13 mouse cellular contexts compared by ENCODE assay signal in genomic region chr9:75264008-75264718, GRCm38 (mm10). TPM values are rescaled to one million over a fixed set of nuclear protein-coding genes. Genes with fewer than 3 reads are reported as not detected.
DNase-seq lines count a peak whose midpoint lies in the region; ATAC-seq lines count a peak whose summit lies in the region.
"Had no signal": no experiment of that assay in that cellular context is flagged by ENCODE, and none has a peak within 500 bp of the region (broad histone marks: within the 10 kb centered on the region; RNA-seq: fewer than 3 reads in every experiment).

No protein-coding gene starts in this region.

- H3K4me1 ChIP-seq in limb, embryonic 11.5 days (ENCODE audit: control insufficient read depth, insufficient read depth, low read length) = peaks cover 8% of the 10 kb centered on the region
- H3K4me1 ChIP-seq in limb, embryonic 10.5 days = peaks cover 29% of the 10 kb centered on the region
- peaks cover 22% of the 10 kb centered on the region for H3K4me1 ChIP-seq in liver, embryonic 13.5 days (replicated peaks)

- no peak overlapping the region for H3K4me2 ChIP-seq in limb, embryonic 11.5 days (ENCODE audit: low read depth, severe bottlenecking)
- no peak overlapping the region for H3K4me2 ChIP-seq in liver, embryonic 13.5 days
- H3K4me2 ChIP-seq: embryonic facial prominence, embryonic 12.5 days; midbrain, embryonic 12.5 days had no signal

- no peaks in the 10 kb centered on the region for H3K36me3 ChIP-seq in limb, embryonic 11.5 days (ENCODE audit: control insufficient read depth, insufficient read depth, low read length)
- no peaks in the 10 kb centered on the region for H3K36me3 ChIP-seq in limb, embryonic 10.5 days
- no peaks in the 10 kb centered on the region for H3K36me3 ChIP-seq in liver, embryonic 13.5 days
- H3K36me3 ChIP-seq: embryonic facial prominence, embryonic 12.5 days; G1E; midbrain, embryonic 12.5 days had no signal

- H3K27me3 ChIP-seq in limb, embryonic 11.5 days (ENCODE audit: control insufficient read depth, insufficient read depth, low read length) = no peaks in the 10 kb centered on the region
- H3K27me3 ChIP-seq in limb, embryonic 10.5 days (ENCODE audit: low read depth, poor library complexity, severe bottlenecking) = no peaks in the 10 kb centered on the region
- H3K27me3 ChIP-seq in liver, embryonic 13.5 days = no peaks in the 10 kb centered on the region
- H3K27me3 ChIP-seq: embryonic facial prominence, embryonic 12.5 days; midbrain, embryonic 12.5 days had no signal

- H3K9ac ChIP-seq in limb, embryonic 11.5 days (ENCODE audit: low read length) = no peak overlapping the region
- H3K9ac ChIP-seq in liver, embryonic 13.5 days = no peak overlapping the region
- H3K9ac ChIP-seq: embryonic facial prominence, embryonic 12.5 days; midbrain, embryonic 12.5 days had no signal

- no peak overlapping the region for H3K4me3 ChIP-seq in limb, embryonic 11.5 days (ENCODE audit: low read depth, low read length)
- H3K4me3 ChIP-seq in limb, embryonic 10.5 days = no peak overlapping the region
- H3K4me3 ChIP-seq in liver, embryonic 13.5 days (replicated peaks) = no peak overlapping the region
- H3K4me3 ChIP-seq: embryonic facial prominence, embryonic 12.5 days; midbrain, embryonic 12.5 days had no signal

- no peak overlapping the region for H3K27ac ChIP-seq in limb, embryonic 11.5 days (replicated peaks; ENCODE audit: low read depth, low read length)
- no peak overlapping the region for H3K27ac ChIP-seq in limb, embryonic 10.5 days
- H3K27ac ChIP-seq in liver, embryonic 13.5 days = no peak overlapping the region
- H3K27ac ChIP-seq: embryonic facial prominence, embryonic 12.5 days; midbrain, embryonic 12.5 days had no signal

- 45% methylated on average over 3 of the region's 3 CpGs for WGBS in limb, embryonic 11.5 days
- 45% methylated on average over 3 of the region's 3 CpGs for WGBS in limb, embryonic 10.5 days
- 41% methylated on average over 3 of the region's 3 CpGs for WGBS in liver, embryonic 13.5 days (ENCODE audit: insufficient replicate concordance)

- no peaks in the 10 kb centered on the region for H3K9me3 ChIP-seq in limb, embryonic 11.5 days (ENCODE audit: control insufficient read depth, low read length)
- no peaks in the 10 kb centered on the region for H3K9me3 ChIP-seq in limb, embryonic 10.5 days (replicated peaks)
- no peaks in the 10 kb centered on the region for H3K9me3 ChIP-seq in liver, embryonic 13.5 days (replicated peaks)
- H3K9me3 ChIP-seq: embryonic facial prominence, embryonic 12.5 days; midbrain, embryonic 12.5 days had no signal

- 0 out of 2 replicates have a peak, but pooled peaks have one; percentile 42 for ATAC-seq in limb, embryonic 11.5 days (ENCODE audit: insufficient number of reproducible peaks, low FRiP score, low TSS enrichment, low read depth)
- peak; percentile 63 for ATAC-seq in liver, embryonic 13.5 days (ENCODE audit: low read depth)
- peak; percentile 60 for ATAC-seq in megakaryocyte-erythroid progenitor cell, adult 5-6 weeks (replicated peaks; ENCODE audit: low FRiP score, low TSS enrichment, poor library complexity, severe bottlenecking)

- DNase-seq in limb, embryonic 11.5 days (ENCODE audit: low spot score) = no peak
- DNase-seq in limb, embryonic 10.5 days (ENCODE audit: low spot score) = no peak
- peak; percentile 77 for DNase-seq in NIH3T3 (ENCODE audit: low read depth)
- no peak for DNase-seq in liver, embryonic 13.5 days
- no peak for DNase-seq in spleen, postnatal 36 days (ENCODE audit: low spot score in 2 of 2)
- no peak for DNase-seq in B cell, adult 2 months
- DNase-seq in adrenal gland, postnatal 10 days = no peak
- DNase-seq: heart, postnatal 10 days; kidney, postnatal 14 days had no signal

RNA-seq across cellular contexts. Expression of gene Myo5c, which starts 32.3 kb away (rescaled TPM):
- 0.95 and 1.4 TPM in 2 replicates for polyA plus RNA-seq in limb, embryonic 11.5 days (2014; fragmentation: Nextera tagmentation; extraction: Ambion mirVana)
- polyA plus RNA-seq in limb, embryonic 10.5 days (2016; fragmentation: Nextera tagmentation; extraction: Ambion mirVana) = 0.41 and 0.58 TPM in 2 replicates
- polyA plus RNA-seq in liver, embryonic 13.5 days (2015; fragmentation: Nextera tagmentation; extraction: Ambion mirVana) = 0.07 and 0.32 TPM in 2 replicates
- not detected in 2 replicates for total RNA-seq in megakaryocyte-erythroid progenitor cell, adult 5-6 weeks (2014; fragmentation: Nextera tagmentation)
- 0.38 TPM in 1 of 2 replicates, not detected in the other for total RNA-seq in megakaryocyte-erythroid progenitor cell, adult 5-6 weeks (2017)
- total RNA-seq in adrenal gland, postnatal 10 days (2021) = 1 to 10 TPM; 5.7 to 9.4 TPM
- polyA plus RNA-seq: G1E had no signal

RNA-seq across cellular contexts. Expression of gene Gnb5, which starts 41.9 kb away (rescaled TPM):
- polyA plus RNA-seq in limb, embryonic 11.5 days (2014; fragmentation: Nextera tagmentation; extraction: Ambion mirVana) = 20.8 and 23.0 TPM in 2 replicates
- 14.3 and 17.8 TPM in 2 replicates for polyA plus RNA-seq in limb, embryonic 10.5 days (2016; fragmentation: Nextera tagmentation; extraction: Ambion mirVana)
- 1.8 and 2.2 TPM in 2 replicates for polyA plus RNA-seq in liver, embryonic 13.5 days (2015; fragmentation: Nextera tagmentation; extraction: Ambion mirVana)
- total RNA-seq in megakaryocyte-erythroid progenitor cell, adult 5-6 weeks (2014; fragmentation: Nextera tagmentation) = not detected in 2 replicates
- total RNA-seq in megakaryocyte-erythroid progenitor cell, adult 5-6 weeks (2017) = 1.1 and 1.3 TPM in 2 replicates
- total RNA-seq in adrenal gland, postnatal 10 days (2021) = 10 to 100 TPM; 29.1 to 32.4 TPM
- polyA plus RNA-seq: G1E had no signal
